Mouse (Mus musculus): ENCODE measurements around the gene Olfr1461.

Gene Olfr1461

DNA sequence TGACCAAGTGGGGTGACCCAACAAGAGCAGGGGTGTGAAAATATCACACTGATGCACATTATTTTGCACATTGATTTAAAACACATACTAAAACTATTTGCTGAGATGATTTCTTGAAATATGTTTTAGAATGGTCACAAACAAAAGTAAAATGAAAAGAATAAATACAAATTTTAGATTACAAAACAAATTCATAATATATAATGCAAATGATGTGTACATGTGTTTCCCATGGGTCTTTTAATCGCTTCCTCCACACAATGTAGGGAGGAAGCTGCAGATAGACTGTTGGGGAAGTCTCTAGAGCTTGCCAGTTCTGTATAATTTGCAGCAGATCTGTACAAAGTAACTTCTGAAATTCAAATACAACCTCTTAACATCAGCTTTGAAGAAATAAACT is at the start of gene Olfr1461:
Olfr1461 (plus strand) TSS at position 301 of the 400 bp plus-strand sequence.
- DNase-seq (ENCODE audit: low spot score), result no peak

DNA sequence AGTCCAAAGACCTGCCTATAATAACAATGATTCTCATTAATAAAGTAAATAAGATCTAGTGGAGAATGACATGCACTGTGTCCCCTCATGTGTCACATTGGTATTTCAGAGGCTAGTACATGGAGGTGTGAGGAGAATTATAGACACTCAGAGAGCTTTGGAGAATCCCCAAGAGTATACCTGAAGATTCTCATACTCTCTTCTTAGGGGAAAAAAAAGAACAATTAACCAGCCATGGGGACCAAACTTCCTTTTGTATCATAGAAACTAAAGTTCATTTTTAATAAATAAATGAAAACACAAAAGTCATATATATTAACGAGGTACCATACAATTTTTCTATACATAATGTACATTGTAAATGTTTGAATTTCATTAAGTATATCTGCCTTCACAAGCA is 13.4 kb upstream of the Olfr1461 start, which contains the start of gene Olfr1459:
Olfr1459 (minus strand) TSS at position 101 of the 400 bp plus-strand sequence.
- DNase-seq (ENCODE audit: low spot score), result no peak

- DNase-seq (ENCODE audit: low spot score), result no peak
These were observed 22.6 kb downstream of the Olfr1461 start, which contains the start of gene Olfr1462 for GRCm38 (mm10) chr19:13185434-13185833. Olfr1462 (plus strand) TSS chr19:13185734.
